Mouse (Mus musculus): ENCODE results near the gene Cacng8.

GRCm38 (mm10) chr7:3444678-3445077, 54.2 kb downstream of the Cacng8 start:
- TF ChIP-seq POLR2A (IDR thresholded peaks at IDR 0.05; ENCODE audit: low read depth, low read length) (no peak), CTCF (conservative IDR thresholded peaks at IDR 0.05; ENCODE audit: insufficient read depth, insufficient read length, low read depth, low read length) (no peak)
